Mouse (Mus musculus): ENCODE results near the gene Tmem79.
"Not testable (repeated sequence)": the region's sequence is repeated elsewhere in the genome, so short reads cannot be mapped to it uniquely, and the experiment has no call there.

The Tmem79 gene

DNA sequence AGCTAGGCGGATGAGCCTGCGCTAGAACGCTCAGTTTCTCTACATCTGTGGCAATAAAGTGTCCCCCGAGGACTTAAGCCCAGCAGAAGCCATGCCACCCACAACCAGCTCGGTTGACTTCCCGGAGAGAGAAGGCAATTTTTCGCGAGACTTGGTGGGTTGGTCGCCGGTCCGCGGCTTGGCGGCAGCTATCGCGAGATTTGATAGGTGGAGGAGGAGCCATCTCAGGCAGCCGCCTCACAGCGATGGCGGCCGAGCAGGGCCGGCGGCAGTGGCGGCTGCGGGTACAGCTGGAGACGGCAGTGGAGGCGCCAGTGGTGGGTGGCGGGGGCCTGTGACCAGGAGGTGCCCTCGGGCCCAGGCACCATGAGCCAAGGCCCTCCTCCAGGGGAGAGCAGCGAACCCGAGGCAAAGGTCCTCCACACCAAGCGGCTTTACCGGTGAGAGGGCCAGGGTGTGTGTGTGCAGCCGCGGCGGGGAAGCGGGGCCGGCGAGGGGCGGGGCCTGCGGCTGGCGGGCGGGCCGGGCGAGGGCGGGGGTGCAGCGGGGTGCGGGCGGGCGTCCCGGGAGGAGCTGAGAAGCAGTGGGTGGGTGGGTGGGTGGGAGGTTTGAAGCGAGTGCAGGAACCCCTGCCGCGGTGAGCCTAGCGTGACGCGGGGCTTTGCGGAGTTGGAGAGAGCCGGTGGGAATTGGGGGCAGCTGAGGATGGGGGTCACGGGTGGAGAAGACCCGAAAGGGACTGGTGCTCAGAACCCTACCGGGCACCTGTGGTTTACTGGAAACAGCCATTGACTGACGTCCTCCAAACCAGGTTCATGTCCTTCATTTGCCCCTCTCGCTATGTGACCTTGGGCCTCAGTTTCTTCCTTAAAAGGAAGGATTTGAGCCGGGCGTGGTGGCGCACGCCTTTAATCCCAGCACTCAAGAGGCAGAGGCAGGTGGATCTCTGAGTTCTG lies at the start of gene Tmem79, which contains the start of gene Smg5:
Tmem79 (minus strand) TSS at position 91 of the 956 bp plus-strand sequence.
Smg5 (plus strand) TSS at position 203 of the 956 bp plus-strand sequence.
- DNase-seq: peak; percentile 96

DNA sequence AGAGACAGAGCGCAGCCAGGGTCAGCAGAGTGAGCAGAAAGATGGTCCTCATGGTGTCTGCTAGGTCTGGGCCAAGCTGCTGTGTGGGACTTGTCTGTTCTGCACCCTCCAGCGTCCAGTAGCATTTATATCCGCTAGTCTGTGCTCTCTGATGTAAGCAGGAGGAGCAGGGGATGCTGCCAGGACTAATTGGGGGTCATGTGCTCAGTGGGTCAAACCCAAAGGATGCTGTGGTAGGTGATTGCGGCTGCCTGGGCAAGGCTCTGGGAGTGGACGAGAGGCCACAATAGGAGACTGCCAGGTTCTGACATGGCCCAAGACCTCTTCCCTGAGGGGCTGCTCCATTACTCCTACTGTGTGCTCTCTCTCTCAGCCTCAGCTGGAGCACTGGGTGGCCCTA lies 48.4 kb upstream of the Tmem79 start, which contains the start of gene Bglap:
Bglap (minus strand) TSS at position 101 of the 400 bp plus-strand sequence.
- no peak for DNase-seq

DNA sequence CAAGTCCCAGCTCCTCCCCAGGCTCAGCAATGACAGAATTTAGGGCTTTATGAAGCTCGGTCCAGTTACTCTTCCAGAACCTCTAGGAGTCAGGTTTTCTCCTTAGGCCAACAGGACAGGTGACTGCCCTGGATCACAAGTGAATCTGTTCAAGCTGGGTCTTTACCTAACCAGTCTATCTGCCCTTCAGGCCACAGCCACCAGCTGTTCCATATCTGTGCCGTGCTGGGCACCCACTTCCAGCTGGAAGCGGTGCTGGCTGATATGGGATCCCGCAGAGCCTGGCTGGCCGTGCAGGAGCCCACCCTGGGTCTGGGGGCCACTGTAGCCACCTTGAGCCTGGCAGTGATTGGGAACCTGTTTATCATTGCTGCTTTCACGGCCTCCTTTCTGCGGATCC lies 46.4 kb upstream of the Tmem79 start:
- DNase-seq: not testable (repeated sequence)

DNA sequence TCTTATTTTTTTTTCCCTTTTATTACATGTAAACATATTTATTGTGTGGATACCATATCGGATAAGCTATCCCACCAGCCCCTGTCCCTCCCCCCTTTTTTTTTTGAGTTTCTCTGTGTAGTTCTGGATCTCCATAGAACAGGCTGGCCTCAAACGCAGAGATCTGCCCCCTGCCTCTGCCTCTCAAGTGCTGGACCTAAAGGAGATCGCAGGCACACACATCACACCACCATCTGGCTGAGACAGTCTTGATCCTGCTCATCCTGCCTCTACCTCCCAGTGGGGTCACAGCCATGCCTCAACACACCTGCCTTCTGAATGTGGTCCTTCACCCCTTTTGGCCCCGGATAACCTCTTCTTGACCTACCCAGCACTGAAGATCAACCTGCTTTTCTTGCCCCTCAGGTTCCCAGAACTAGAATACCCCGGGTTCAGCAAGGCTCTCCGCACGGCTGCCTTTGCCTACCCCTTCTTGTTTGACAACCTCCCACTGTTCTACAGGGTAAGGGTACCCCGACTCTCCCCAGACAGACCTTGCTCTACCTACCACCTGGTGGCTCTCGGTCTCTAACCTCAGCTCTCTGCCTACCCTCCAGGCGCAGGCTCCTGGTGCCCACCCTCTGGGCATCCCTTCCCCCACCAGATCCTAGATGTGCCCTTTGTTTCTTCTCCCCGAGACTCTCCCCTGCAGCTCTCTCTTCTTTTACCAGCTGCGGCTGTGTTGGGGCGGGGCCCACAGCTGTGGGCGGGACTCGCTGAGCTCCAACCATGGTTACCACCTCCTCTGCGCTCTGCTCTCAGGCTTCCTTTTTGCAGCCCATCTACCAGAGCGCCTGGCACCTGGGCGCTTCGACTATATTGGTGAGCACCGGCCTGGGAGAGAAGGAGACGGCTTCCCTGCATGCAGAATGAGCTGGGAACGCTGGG lies 45.7 kb upstream of the Tmem79 start:
- not testable (repeated sequence) for DNase-seq

DNA sequence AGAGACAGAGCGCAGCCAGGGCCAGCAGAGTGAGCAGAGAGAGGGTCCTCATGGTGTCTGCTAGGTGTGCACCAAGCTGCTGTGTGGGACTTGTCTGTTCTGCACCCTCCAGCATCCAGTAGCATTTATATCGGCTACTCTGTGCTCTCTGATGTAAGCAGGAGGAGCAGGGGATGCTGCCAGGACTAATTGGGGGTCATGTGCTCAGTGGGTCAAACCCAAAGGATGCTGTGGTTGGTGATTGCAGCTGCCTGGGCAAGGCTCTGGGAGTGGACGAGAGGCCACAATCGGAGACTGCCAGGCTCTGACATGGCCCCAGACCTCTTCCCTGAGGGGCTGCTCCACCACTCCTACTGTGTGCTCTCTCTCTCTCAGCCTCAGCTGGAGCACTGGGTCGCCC lies 42.7 kb upstream of the Tmem79 start, which contains the start of gene Bglap2:
Bglap2 (minus strand) TSS at position 101 of the 400 bp plus-strand sequence.
- not testable (repeated sequence) for DNase-seq

DNA sequence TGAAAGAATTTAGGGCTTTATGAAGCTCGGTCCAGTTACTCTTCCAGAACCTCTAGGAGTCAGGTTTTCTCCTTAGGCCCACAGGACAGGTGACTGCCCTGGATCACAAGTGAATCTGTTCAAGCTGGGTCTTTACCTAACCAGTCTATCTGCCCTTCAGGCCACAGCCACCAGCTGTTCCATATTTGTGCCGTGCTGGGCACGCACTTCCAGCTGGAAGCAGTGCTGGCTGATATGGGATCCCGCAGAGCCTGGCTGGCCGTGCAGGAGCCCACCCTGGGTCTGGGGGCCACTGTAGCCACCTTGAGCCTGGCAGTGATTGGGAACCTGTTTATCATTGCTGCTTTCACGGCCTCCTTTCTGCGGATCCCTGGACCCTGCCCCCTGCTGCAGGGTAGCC lies 40.7 kb upstream of the Tmem79 start:
- not testable (repeated sequence) for DNase-seq

DNA sequence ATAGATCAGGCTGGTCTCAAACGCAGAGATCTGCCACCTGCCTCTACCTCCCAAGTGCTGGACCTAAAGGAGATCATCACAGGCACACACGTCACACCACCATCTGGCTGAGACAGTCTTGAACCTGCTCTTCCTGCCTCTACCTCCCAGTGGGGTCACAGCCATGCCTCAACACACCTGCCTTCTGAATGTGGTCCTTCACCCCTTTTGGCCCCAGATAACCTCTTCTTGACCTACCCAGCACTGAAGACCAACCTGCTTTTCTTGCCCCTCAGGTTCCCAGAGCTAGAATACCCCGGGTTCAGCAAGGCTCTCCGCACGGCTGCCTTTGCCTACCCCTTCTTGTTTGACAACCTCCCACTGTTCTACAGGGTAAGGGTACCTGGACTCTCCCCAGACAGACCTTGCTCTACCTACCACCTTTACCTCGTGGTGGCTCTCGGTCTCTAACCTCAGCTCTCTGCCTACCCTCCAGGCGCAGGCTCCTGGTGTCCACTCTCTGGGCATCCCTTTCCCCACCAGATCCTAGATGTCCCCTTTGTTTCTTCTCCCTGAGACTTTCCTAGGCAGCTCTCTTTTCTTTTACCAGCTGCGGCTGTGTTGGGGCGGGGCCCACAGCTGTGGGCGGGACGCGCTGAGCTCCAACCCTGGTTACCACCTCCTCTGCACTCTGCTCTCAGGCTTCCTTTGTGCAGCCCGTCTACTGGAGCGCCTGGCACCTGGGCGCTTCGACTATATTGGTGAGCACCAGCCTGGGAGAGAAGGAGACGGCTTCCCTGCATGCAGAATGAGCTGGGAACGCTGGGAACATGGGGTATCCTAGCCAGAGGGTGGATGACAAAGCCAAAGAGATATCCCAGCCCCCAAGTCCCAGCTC lies 40.0 kb upstream of the Tmem79 start:
- not testable (repeated sequence) for DNase-seq

DNA sequence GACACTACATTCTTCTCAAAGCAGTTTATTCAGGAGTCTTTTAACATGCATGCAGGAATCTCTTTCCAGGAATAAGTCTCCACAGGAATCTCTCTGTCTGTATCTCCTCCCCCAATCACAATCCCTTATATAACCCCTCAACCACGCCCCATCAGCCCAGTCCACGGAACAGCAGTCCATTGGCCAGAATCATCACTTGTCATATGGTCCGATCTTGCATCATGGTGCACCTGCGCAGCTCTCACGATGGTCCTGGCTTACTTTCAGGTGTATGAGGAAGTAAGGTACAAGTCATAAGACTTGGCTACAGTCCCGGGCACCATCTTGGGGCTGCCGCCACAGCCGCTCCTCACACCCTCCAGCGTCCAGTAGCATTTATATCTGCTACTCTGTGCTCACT lies 36.7 kb upstream of the Tmem79 start, which contains the start of gene Bglap3:
Bglap3 (minus strand) TSS at position 101 of the 400 bp plus-strand sequence.
- not testable (repeated sequence) for DNase-seq

DNA sequence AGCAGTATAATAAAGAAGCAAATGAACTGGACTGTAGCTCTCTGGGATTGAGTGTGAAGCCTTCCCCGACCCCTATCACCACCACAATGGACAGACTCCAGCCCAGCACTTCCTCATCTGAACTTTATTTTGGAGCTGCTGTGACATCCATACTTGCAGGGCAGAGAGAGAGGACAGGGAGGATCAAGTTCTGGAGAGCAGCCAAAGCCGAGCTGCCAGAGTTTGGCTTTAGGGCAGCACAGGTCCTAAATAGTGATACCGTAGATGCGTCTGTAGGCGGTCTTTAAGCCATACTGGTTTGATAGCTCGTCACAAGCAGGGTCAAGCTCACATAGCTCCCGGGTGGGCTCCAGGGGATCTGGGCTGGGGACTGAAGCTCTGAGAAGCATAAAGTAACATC lies 32.6 kb upstream of the Tmem79 start:
- DNase-seq: not testable (repeated sequence)

DNA sequence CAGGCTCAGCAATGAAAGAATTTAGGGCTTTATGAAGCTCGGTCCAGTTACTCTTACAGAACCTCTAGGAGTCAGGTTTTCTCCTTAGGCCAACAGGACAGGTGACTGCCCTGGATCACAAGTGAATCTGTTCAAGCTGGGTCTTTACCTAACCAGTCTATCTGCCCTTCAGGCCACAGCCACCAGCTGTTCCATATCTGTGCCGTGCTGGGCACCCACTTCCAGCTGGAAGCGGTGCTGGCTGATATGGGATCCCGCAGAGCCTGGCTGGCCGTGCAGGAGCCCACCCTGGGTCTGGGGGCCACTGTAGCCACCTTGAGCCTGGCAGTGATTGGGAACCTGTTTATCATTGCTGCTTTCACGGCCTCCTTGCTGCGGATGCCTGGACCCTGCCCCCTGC lies 31.6 kb upstream of the Tmem79 start:
- DNase-seq: not testable (repeated sequence)

DNA sequence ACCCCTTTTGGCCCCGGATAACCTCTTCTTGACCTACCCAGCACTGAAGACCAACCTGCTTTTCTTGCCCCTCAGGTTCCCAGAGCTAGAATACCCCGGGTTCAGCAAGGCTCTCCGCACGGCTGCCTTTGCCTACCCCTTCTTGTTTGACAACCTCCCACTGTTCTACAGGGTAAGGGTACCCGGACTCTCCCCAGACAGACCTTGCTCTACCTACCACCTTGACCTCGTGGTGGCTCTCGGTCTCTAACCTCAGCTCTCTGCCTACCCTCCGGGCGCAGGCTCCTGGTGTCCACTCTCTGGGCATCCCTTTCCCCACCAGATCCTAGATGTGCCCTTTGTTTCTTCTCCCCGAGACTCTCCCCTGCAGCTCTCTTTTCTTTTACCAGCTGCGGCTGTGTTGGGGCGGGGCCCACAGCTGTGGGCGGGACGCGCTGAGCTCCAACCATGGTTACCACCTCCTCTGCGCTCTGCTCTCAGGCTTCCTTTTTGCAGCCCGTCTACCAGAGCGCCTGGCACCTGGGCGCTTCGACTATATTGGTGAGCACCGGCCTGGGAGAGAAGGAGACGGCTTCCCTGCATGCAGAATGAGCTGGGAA lies 31.0 kb upstream of the Tmem79 start:
- peak; percentile 66 for DNase-seq

DNA sequence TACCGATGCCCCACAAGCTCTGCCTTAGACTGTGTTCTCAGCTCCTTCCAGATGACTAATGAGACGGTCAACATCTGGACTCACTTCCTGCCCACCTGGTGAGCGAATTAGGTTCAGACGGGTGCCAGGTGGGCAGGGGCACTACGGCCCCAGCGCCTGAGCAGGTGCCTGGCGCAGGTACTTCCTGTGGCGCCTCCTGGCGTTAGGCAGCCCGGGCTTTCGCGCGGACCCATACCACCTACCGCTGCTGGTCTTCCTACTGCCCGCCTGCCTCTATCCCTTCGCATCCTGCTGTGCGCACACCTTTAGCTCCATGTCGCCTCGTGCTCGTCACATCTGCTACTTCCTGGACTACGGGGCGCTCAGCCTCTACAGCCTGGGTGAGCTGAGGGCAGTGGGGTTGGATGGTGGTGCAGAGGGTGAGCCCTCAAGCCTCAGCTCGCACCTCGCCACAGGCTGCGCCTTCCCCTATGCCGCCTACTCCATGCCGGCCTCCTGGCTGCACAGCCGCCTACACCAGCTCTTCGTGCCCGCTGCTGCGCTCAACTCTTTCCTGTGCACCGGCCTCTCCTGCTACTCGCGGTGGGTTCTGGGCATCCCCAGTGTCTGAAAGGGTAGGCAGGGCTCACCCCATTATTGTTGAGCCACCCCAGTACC lies 29.9 kb upstream of the Tmem79 start:
- DNase-seq: no peak

DNA sequence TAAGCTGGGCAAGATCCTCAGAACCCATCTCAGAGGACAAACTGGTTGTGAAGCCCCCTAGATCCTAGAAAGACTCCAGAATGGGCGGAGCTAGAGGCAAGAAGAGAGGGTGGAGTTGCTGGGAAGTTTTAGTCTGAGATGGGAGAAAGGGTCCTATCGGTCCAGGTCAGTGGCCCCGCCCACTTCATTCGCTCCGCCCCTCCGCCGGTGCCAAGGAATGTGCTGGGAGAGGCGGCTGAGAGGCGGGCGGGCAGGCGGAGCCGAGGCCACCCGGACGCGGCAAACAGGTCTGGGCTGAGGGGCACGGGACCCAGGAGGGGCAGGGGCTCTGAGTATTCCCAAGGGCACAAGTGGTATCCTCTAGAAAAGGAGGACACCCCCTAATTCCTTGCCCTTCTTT lies 28.4 kb upstream of the Tmem79 start, which contains the start of gene Paqr6:
Paqr6 (plus strand) TSS at position 248 of the 400 bp plus-strand sequence.
- no peak for DNase-seq

DNA sequence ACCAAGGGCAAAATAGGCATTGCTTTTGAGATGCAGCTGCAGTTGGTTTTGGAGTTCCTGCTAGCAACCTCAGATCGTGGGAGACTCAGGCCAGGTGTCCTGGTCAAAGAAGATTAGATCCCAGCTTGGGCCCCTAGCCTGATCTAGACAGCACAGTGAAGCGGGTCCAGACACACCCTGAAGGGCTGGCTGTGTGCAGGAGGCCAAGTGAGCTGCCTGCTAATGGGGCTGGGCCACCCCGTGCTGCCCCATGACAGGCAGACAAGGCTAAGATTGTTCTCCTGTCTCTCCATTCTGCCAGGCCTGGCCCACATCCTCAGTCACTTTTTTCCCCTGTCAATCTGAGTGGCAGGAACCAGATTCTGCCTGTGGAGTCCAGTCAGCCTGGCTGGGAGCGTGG lies 27.8 kb upstream of the Tmem79 start:
- peak; percentile 82 for DNase-seq

DNA sequence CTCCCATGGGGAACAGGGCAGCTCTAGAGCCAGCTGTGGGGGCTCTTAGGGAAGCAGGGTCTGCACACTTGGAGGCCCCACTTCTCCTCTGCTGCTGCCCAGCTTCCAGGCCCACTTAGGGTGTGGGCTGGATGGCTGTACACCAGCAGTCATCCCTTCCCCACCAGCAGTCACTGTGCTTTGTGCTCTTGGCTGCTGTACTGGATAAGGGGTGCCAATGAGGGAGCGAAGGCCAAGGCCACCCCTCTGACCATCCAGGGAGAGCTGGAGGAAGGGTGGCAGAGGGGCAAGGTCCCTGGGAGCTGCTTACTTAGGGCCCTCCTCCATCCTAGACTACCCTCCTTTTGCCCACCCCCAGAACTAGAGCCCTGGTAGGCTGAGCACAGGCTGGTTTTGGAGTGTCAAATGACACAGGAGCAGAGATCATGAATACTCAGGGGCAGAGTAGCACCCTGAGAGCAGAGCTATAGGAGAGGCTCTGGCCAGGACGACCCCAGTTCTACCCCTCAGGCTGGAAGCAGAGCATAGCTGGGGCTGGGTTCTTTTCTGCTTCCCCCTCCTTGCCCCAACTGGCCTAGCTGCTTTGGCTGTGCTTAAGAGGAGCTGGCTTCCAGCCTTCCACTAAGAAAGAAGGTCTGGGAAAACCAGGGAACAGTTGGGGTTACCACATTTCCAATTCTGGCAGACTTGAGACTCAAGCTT lies 25.8 kb upstream of the Tmem79 start:
- DNase-seq: no peak

DNA sequence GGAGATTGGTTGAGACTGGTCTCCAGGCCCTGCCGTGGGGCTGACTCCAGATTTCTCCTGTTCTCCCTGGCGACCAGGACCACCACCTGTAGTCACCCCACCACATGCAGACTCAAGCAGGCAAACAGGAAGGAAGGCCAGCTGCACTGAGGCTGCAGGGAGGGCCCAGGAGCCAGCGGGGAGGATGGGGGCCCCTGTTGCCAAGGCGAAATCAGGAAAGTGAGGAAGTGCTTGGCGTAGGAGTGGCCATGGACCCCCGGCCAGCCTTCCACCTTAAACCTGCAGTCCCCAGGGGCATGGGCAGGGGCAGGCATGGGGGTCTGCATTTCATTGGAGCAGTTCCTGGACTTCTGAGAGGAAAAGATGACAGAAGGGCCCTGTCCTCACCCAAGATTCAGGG lies 25.1 kb upstream of the Tmem79 start:
- no peak for DNase-seq

DNA sequence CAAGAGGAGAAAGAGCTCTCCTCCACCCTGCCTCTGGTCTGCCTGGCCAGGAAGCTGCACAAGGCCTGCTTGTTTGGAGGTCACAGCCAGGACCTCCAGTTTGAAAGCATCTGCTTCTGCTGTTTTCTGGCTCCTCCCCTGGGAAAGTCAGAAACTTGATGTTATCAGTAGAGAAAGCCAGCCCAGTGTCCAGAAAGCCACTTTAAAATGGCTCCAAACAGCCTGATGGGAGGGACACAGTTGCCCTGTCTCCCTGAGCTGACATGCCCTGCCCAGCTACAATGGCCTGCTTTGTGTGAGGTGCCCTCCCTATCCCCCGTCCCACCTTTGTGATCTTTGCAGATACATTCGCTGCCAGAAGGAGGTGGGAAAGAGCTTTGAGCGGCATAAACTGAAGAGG lies 24.0 kb upstream of the Tmem79 start:
- no peak for DNase-seq

DNA sequence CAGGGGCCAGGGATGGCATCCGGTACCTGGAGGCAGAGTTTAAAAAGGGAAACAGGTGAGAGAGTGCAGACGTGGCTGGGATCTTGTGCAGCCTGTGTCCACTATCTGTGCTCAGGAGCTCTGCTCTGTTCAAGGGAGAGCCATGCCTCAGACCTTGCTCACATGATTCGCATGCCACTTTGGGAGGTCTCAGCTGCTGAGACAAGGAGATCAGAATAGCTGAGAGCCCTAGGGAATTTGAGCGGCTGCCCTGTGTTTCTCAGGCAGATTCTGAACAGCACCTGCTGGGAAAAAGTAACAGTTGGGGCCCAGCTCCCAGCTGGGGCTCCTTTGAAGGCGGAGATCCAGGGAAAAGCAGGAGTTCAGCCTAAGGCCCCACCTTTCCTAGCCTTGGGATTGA lies 23.6 kb upstream of the Tmem79 start:
- DNase-seq: no peak

DNA sequence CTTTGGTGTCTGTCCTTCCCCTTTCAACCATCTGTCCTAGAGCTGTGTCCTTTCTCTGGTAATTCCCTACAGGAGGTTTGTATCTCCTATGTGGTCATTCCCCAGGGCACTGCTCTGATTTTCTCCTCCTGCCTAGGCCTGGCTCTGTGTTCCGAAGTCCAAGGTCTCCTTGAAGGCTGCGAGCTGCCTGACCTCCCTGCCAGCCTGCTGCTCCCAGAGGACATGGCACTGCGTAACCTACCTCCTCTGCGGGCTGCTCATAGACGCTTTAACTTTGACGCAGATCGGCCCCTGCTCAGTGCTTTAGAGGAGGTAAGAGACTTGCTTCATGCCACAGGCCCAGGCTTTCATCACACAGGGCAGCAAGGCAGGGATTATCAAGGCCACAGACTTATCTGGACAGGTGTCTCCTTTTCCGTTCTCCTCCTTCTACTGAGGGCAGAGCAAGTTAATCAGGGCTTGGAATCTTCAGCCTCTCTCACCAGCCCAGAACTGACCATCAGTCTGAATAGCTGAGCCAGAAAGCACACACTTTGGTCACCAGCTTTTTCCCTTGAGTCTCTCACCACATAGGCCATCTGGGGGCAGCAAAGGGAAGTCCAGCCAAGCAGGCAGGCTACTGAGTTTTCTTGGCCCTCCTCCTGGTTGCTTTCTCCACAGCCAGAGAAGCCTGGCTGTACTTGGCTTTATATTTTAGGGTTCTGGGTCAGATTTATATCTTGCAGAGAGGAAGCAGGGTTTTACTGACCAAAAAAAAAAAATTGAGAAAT lies 18.6 kb upstream of the Tmem79 start:
- no peak for DNase-seq
